Mouse (Mus musculus) neural tube, embryonic 10.5 days (tissue): ENCODE measurements around the gene Pds5a.

Source experiments
- DNase-seq: peaks from one replicate; pipeline ENCODE4 v3.0.0-alpha.2; 2017; ENCODE audit warnings: low spot score; ENCODE audit errors: extremely low spot score

Pds5a gene

DNA sequence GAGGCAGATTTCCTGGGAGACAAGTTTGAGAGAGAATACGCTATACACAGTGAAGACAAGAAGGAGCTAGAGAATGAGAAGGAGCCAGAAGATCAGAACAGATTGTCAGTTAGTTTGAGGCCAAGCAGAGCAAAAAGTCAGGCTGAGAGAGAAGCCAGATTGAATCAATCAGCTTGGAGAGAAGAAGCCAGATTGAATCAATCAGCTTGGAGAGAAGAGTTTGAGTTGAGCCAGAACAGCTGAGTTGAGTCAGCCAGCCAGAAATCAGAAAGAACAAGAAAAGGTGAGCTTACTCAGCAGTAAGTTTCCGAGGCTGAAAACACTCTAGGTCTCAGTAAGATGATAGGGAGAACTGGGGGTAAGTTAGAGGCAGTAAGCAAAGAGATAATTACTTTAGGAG, 123.2 kb downstream of the Pds5a start:
- no peak for DNase-seq

DNA sequence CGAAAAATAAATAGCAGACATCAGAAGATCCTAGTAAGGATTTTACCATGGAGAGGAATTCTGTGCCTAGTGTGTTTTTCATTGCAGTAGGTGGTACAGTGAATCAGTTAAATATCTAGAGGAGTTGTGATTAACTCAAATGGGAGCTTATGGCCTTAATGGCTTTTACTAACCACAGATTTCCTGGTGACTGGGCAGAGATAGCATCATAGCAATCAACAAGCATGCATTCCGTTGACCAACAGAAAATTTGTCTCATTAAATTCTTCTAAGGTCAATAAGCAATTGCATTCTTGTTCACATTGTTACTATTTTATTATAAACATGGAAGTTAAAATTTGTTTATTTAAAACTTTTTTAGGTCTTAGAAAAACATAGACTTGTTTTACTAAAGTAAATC, 132.6 kb downstream of the Pds5a start:
- no peak for DNase-seq

DNA sequence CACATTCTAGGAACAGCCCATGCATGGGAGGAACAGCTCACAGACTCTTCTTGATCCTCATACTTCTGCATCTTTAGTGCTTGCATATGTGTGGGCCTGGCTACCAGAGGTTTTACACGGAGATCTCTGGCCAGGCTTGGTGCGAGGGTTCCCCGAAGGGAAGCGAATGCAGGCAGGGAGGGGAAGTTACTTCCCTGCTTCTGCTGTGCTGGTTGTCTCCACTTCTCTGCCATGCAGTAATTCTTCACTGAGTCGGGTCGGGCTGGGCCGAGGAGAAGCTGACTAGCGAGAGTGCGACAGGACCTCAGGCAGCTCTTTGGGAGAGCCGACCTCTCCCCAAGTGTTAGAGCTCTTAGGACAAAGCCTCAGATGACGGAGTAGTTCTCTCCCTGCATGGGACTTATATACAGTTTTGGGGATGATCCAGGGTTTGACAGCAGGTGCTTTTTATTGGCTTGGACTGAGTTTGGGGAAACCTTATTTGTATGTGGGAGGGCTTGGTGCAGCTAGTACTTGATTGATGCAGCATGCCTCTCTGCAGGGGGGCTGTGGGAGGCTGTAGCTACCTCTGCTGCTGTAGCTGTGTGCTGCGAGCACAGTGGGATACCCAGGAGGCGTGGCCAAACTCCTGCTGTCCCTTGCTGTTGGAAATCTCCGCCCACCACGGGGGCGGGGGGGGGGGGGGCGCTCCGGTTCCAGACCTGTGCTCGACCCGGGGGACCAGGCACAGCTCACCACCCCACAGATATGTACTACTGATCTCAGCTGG, 136.8 kb downstream of the Pds5a start:
- DNase-seq: peak; percentile 20

DNA sequence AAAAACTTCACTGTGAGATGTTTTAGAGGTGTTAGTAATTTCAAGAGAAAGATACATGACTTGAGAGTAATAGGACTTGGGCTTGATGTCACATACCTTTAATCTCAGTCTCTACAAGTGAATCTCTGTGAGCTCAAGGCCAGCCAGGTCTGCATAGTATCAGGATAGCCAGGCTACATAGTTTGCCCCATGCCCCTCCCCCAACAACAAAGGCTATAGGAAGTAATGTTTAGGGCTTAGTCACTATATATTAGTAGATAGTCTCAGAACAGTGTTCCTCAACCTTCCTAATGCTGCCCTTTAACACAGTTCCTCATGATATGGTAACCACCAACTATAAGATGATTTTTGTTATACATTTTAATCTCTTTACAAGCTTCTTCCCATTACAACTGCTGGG, 141.0 kb downstream of the Pds5a start:
- DNase-seq: no peak
